Mouse (Mus musculus) hindbrain, postnatal 0 days (tissue): ENCODE results near the gene Cers1. TPM values are rescaled to one million over a fixed set of nuclear protein-coding genes. Genes with fewer than 3 reads are reported as not detected.

Experiments
- ATAC-seq: fragments of 200-750 bp; cut with Nextera tagmentation; 2 replicates; pipeline ENCODE4 v1.8.0; 2017; ENCODE audit warnings: mild to moderate bottlenecking, moderate TSS enrichment, moderate library complexity
- DNase-seq: peaks from one replicate; pipeline ENCODE4 v3.0.0-alpha.2; 2015; ENCODE audit warnings: low spot score
- H3K27ac ChIP-seq: fragments of 300-500 bp; sonication (generic); 2 replicates; pipeline ENCODE4 v1.5.1; 2014; ENCODE audit warnings: mild to moderate bottlenecking
- H3K27me3 ChIP-seq: fragments of 300-500 bp; sonication (generic); 2 replicates; pipeline ENCODE4 v1.6.1; 2014; ENCODE audit warnings: low read length, mixed read lengths; ENCODE audit not compliant: insufficient read depth
- H3K36me3 ChIP-seq: fragments of 300-500 bp; sonication (generic); 2 replicates; pipeline ENCODE4 v1.6.1; 2014; ENCODE audit warnings: low read length, mixed read lengths; ENCODE audit not compliant: insufficient read depth
- H3K4me1 ChIP-seq: fragments of 300-500 bp; sonication (generic); 2 replicates; pipeline ENCODE4 v1.6.1; 2014; ENCODE audit warnings: antibody characterized with exemption, low read length, mixed read lengths; ENCODE audit not compliant: insufficient read depth
- H3K4me2 ChIP-seq: fragments of 300-500 bp; sonication (generic); 2 replicates; pipeline ENCODE4 v1.6.1; 2014; ENCODE audit warnings: low read depth, mild to moderate bottlenecking, low read length, moderate library complexity, mixed read lengths
- H3K4me3 ChIP-seq: fragments of 300-500 bp; sonication (generic); 2 replicates; pipeline ENCODE4 v1.5.1; 2014; ENCODE audit warnings: low read length
- H3K9ac ChIP-seq: fragments of 300-500 bp; sonication (generic); replicated peaks from 2 replicates; pipeline ENCODE4 v1.6.1; 2014; ENCODE audit warnings: mild to moderate bottlenecking, low read length, moderate library complexity, mixed read lengths
- H3K9me3 ChIP-seq: fragments of 300-500 bp; sonication (generic); 2 replicates; pipeline ENCODE4 v1.6.1; 2016; ENCODE audit warnings: low read length, mixed read lengths
- CTCF ChIP-seq: IDR thresholded peaks from 2 replicates; pipeline ENCODE4 v1.5.1; 2016; ENCODE audit warnings: antibody characterized with exemption, control low read depth, low read depth
- WGBS: fragments of 180-500 bp; shearing (Covaris S2); extraction: QIAGEN DNeasy Blood & Tissue Kit; methylation state at CpG from one replicate; pipeline ENCODE4 v1.1.7; 2014; 5-methylcytosine and 5-hydroxymethylcytosine counted together
- polyA plus RNA-seq: library from polyadenylated mRNA; unstranded; fragments of >200 nt; fragmentation: Nextera tagmentation; extraction: Ambion mirVana; gene quantifications from 2 replicates; pipeline ENCODE4 v1.2.1, GENCODE M21; 2015
- total RNA-seq: library from RNA; depleted of rRNA; stranded (reverse); fragments of >200 nt; gene quantifications from 2 replicates; pipeline ENCODE4 v1.2.3, GENCODE M21; 2014

Gene Cers1
- total and polyA plus RNA-seq, 2 experiments from 2014 or later: 45.5 to 92.5 TPM

- Histone ChIP-seq H3K9me3 (no peaks in the 10 kb centered on the region), H3K27ac (no peak overlapping the region), H3K4me1 (no peaks in the 10 kb centered on the region), H3K27me3 (no peaks in the 10 kb centered on the region), H3K4me3 (no peak overlapping the region), H3K36me3 (peaks cover 55% of the 10 kb centered on the region), H3K4me2 (no peak overlapping the region), H3K9ac (no peak overlapping the region)
- peak; percentile 71 for TF ChIP-seq CTCF
- DNase-seq: peak; percentile 58
- 29% methylated on average over 2 of the region's 2 CpGs for WGBS
- no peak for ATAC-seq
These were observed 6.3 kb upstream of the Cers1 start for GRCm38 (mm10) chr8:70309311-70309710.

- H3K9ac ChIP-seq: no peak overlapping the region
- ATAC-seq: no peak
- WGBS: 60% methylated on average over 2 of the region's 2 CpGs
- peaks cover 25% of the 10 kb centered on the region for H3K4me1 ChIP-seq
- peaks cover 36% of the 10 kb centered on the region; the same call in 1 of the 2 replicates for H3K36me3 ChIP-seq
- H3K27ac ChIP-seq: no peak overlapping the region
- no peak for TF ChIP-seq CTCF
- peak; percentile 43 for DNase-seq
- no peak overlapping the region for H3K4me2 ChIP-seq
- no peaks in the 10 kb centered on the region for H3K27me3 ChIP-seq
- H3K9me3 ChIP-seq: no peaks in the 10 kb centered on the region
- H3K4me3 ChIP-seq: no peak overlapping the region
These were observed 2.2 kb upstream of the Cers1 start for GRCm38 (mm10) chr8:70313399-70313798.

GRCm38 (mm10) chr8:70316511-70317504 is 1.2 kb downstream of the Cers1 start:
- peak overlapping the region; percentile 97 for H3K27ac ChIP-seq
- WGBS: 6% methylated on average over 15 of the region's 15 CpGs

GRCm38 (mm10) chr8:70317872-70318271 is 2.3 kb downstream of the Cers1 start:
- H3K4me3 ChIP-seq: no peak overlapping the region

More at GRCm38 (mm10) chr8:70316511-70317504, 1.2 kb downstream of the Cers1 start:
- Histone ChIP-seq H3K36me3 (peaks cover 19% of the 10 kb centered on the region; the same call in 1 of the 2 replicates), H3K9me3 (no peaks in the 10 kb centered on the region), H3K4me2 (peak overlapping the region; percentile 82), H3K27me3 (no peaks in the 10 kb centered on the region), H3K9ac (peak overlapping the region; percentile 92), H3K4me3 (peak overlapping the region; percentile 69), H3K4me1 (peaks cover 25% of the 10 kb centered on the region)
- ATAC-seq (peak; percentile 87), DNase-seq (peak; percentile 98)
- 0 out of 2 replicates have a peak, but pooled peaks have one; percentile 6 for TF ChIP-seq CTCF

GRCm38 (mm10) chr8:70323716-70324115 is 8.1 kb downstream of the Cers1 start:
- DNase-seq: no peak
- peak; percentile 21; the same call in 1 of the 2 replicates for TF ChIP-seq CTCF
- no peak overlapping the region for H3K9ac ChIP-seq
- WGBS: 94% methylated on average over 3 of the region's 3 CpGs
- peaks cover 24% of the 10 kb centered on the region; the same call in 1 of the 2 replicates for H3K36me3 ChIP-seq
- H3K9me3 ChIP-seq: no peaks in the 10 kb centered on the region
- no peak overlapping the region for H3K4me3 ChIP-seq
- H3K4me2 ChIP-seq: no peak overlapping the region
- no peaks in the 10 kb centered on the region for H3K4me1 ChIP-seq
- H3K27ac ChIP-seq: no peak overlapping the region
- ATAC-seq: no peak
- no peaks in the 10 kb centered on the region for H3K27me3 ChIP-seq

More at GRCm38 (mm10) chr8:70317872-70318271, 2.3 kb downstream of the Cers1 start:
- no peak for ATAC-seq
- H3K4me2 ChIP-seq: peak overlapping the region; percentile 82; the same call in 1 of the 2 replicates
- TF ChIP-seq CTCF: no peak
- H3K27me3 ChIP-seq: no peaks in the 10 kb centered on the region
- DNase-seq: no peak
- H3K4me1 ChIP-seq: peaks cover 25% of the 10 kb centered on the region
- peak overlapping the region; percentile 97; the same call in 1 of the 2 replicates for H3K27ac ChIP-seq
- H3K9ac ChIP-seq: peak overlapping the region; percentile 92; the same call in 1 of the 2 replicates
- 79% methylated on average over 5 of the region's 5 CpGs for WGBS
- H3K36me3 ChIP-seq: peaks cover 20% of the 10 kb centered on the region; the same call in 1 of the 2 replicates
- no peaks in the 10 kb centered on the region for H3K9me3 ChIP-seq

DNA sequence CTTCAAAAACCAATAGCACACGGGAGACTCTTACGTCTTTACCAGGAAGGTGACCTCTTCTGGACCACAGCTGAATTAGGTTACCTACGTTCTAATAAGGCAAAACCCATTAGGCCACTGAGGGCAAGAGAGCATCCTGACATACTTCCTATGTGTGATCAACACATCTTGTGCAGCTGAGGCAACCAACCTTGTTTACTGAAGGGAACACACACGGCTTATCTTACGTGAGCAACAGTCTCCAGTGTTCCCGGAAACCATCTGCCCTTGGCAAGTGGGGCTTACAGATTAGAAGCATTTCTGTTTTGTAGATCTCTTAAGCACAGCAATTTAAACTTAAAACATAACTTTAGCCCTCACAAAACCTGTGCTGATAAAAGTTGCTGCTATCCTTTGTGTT is 11.9 kb downstream of the Cers1 start:
- WGBS: 89% methylated on average over 6 of the region's 6 CpGs
- DNase-seq: no peak
- Histone ChIP-seq H3K9me3 (no peaks in the 10 kb centered on the region), H3K9ac (no peak overlapping the region), H3K27me3 (no peaks in the 10 kb centered on the region), H3K27ac (no peak overlapping the region), H3K4me1 (peaks cover 5% of the 10 kb centered on the region; the same call in 1 of the 2 replicates), H3K36me3 (peaks cover 28% of the 10 kb centered on the region; the same call in 1 of the 2 replicates), H3K4me3 (no peak overlapping the region), H3K4me2 (no peak overlapping the region)
- no peak for TF ChIP-seq CTCF
- ATAC-seq: no peak
